7 mouse cellular contexts compared by ENCODE assay signal in the genomic region with DNA sequence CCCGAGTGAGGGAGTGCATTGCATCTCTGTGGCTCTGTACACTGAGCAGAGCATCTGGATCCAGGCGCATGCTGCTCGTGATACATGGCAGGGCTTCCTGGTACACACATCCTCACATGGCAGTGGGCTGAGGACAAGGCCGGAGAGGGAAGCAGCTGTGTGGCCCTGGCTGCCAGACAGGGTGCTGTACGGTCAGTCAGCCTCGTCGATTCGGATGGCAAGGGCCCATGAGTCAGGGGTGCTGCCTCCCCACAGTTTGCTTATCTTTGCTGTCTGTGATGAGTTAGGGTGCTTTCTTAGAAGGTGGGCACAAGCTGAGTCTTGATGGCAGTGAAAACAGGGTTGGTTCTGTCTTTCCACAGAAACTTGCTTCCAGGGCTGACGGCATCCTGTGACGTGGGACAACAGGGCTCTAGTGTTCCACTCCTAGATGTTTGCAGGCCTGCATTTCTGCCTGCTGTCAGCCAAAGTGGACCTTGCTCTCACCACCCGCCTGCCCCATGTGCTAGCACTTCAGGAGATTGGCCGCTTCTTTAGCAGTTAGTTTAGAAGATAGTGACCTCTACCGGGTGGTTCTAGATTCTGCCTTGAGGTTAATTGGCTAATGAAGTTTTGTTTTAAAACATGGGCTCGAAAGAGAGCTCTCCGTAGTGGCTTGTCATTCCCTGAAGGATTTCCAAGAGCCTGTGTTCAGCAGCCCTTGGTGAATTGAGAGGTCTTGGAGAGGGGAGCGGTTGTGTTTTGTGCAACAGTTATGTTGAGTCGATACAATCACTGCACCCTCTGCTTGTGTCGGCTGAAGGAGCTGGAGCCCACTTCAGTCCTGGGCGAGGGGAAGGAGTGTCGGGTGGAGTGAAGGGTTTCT. TPM values are rescaled to one million over a fixed set of nuclear protein-coding genes. Genes with fewer than 3 reads are reported as not detected.
A peak's percentile ranks its signal among the peaks of the same experiment; 100 is the strongest.
DNase-seq lines count a peak whose midpoint lies in the region; ATAC-seq and TF ChIP-seq lines count a peak whose summit lies in the region.

No protein-coding gene starts in this region.

- no peak overlapping the region; the same call in 1 of the 2 replicates for H3K9ac ChIP-seq in heart, adult 2 months (ENCODE audit: low read depth, low read length)
- H3K9ac ChIP-seq in heart, embryonic 15.5 days: no peak overlapping the region
- H3K9ac ChIP-seq in kidney, embryonic 15.5 days: no peak overlapping the region
- no peak overlapping the region for H3K9ac ChIP-seq in lung, postnatal 0 days (replicated peaks; ENCODE audit: low read depth)
- no peak overlapping the region for H3K9ac ChIP-seq in midbrain, embryonic 11.5 days (ENCODE audit: low read length)

- WGBS in heart, adult 2 months: 64% methylated on average over 20 of the region's 20 CpGs
- WGBS in heart, embryonic 15.5 days: 67% methylated on average over 20 of the region's 20 CpGs
- 86% methylated on average over 20 of the region's 20 CpGs for WGBS in kidney, embryonic 15.5 days
- WGBS in lung, postnatal 0 days: 65% methylated on average over 20 of the region's 20 CpGs
- WGBS in midbrain, embryonic 11.5 days: 91% methylated on average over 20 of the region's 20 CpGs

- no peak for ATAC-seq in heart, embryonic 15.5 days (replicated peaks; ENCODE audit: insufficient number of reproducible peaks, insufficient read depth, low FRiP score, low read depth)
- 0 out of 2 replicates have a peak, but pooled peaks have one; percentile 38 for ATAC-seq in kidney, embryonic 15.5 days (replicated peaks; ENCODE audit: low FRiP score)
- ATAC-seq in lung, postnatal 0 days: peak; percentile 88
- ATAC-seq in midbrain, embryonic 11.5 days (ENCODE audit: low FRiP score): no peak

- peak overlapping the region; percentile 60 for H3K27ac ChIP-seq in heart, adult 2 months
- H3K27ac ChIP-seq in heart, embryonic 15.5 days: peak overlapping the region; percentile 45; the same call in 1 of the 2 replicates
- no peak overlapping the region for H3K27ac ChIP-seq in kidney, embryonic 15.5 days
- H3K27ac ChIP-seq in lung, postnatal 0 days (ENCODE audit: low read length): no peak overlapping the region
- H3K27ac ChIP-seq in midbrain, embryonic 11.5 days (ENCODE audit: low read depth, low read length): no peak overlapping the region

- no peaks in the 10 kb centered on the region; the same call in none of the 2 replicates for H3K36me3 ChIP-seq in heart, adult 2 months (ENCODE audit: control insufficient read depth, insufficient read depth, low read length)
- H3K36me3 ChIP-seq in heart, embryonic 15.5 days: peaks cover 19% of the 10 kb centered on the region
- peaks cover 73% of the 10 kb centered on the region for H3K36me3 ChIP-seq in kidney, embryonic 15.5 days
- H3K36me3 ChIP-seq in lung, postnatal 0 days (ENCODE audit: insufficient read depth, low read length): no peaks in the 10 kb centered on the region
- peaks cover 6% of the 10 kb centered on the region; the same call in 1 of the 2 replicates for H3K36me3 ChIP-seq in midbrain, embryonic 11.5 days (ENCODE audit: control insufficient read depth, insufficient read depth, low read length)

- peak; percentile 67 for TF ChIP-seq CTCF in heart, adult 2 months (IDR thresholded peaks at IDR 0.05)
- peak; percentile 64 for TF ChIP-seq CTCF in lung, postnatal 0 days (IDR thresholded peaks at IDR 0.05)

- peak in 1 of 2 experiments; percentile 32 for DNase-seq in heart, adult 2 months
- no peak for DNase-seq in heart, adult 8-10 months (ENCODE audit: low spot score)
- peak; percentile 86 for DNase-seq in lung, postnatal 0 days (ENCODE audit: low spot score)
- DNase-seq in left cerebral cortex, postnatal 4 days: no peak
- no peak for DNase-seq in midbrain, embryonic 11.5 days (ENCODE audit: low spot score, missing footprints)

- H3K4me2 ChIP-seq in heart, embryonic 15.5 days: no peak overlapping the region
- no peak overlapping the region for H3K4me2 ChIP-seq in kidney, embryonic 15.5 days
- no peak overlapping the region for H3K4me2 ChIP-seq in lung, postnatal 0 days (replicated peaks; ENCODE audit: low read depth, low read length)
- H3K4me2 ChIP-seq in midbrain, embryonic 11.5 days: no peak overlapping the region

- TF ChIP-seq EP300 in heart, adult 2 months (IDR thresholded peaks at IDR 0.05; ENCODE audit: insufficient read depth, low read depth, low read length): 0 out of 2 replicates have a peak, but pooled peaks have one; percentile 53
- 0 out of 2 replicates have a peak, but pooled peaks have one; percentile 23 for TF ChIP-seq EP300 in lung, postnatal 0 days (IDR thresholded peaks at IDR 0.05)

- no peaks in the 10 kb centered on the region for H3K9me3 ChIP-seq in heart, embryonic 15.5 days (replicated peaks)
- H3K9me3 ChIP-seq in kidney, embryonic 15.5 days (replicated peaks): no peaks in the 10 kb centered on the region
- no peaks in the 10 kb centered on the region for H3K9me3 ChIP-seq in lung, postnatal 0 days (ENCODE audit: low read length)
- H3K9me3 ChIP-seq in midbrain, embryonic 11.5 days (ENCODE audit: control insufficient read depth, low read length): no peaks in the 10 kb centered on the region

- no peak for TF ChIP-seq POLR2A in heart, adult 2 months (IDR thresholded peaks at IDR 0.05; ENCODE audit: insufficient read depth, low read depth, low read length)

- intact Hi-C loops in heart, adult 2 months (cut with DNase I): loop anchor here (1.0 to 5.0 kb wide), 4 partner anchors 26 to 549 kb away; no protein-coding TSS in a partner anchor
- intact Hi-C loops in left cerebral cortex, postnatal 4 days (cut with DNase I): no loop called here

- H3K4me1 ChIP-seq in heart, adult 2 months (ENCODE audit: control insufficient read depth, insufficient read depth, low read length): peaks cover 25% of the 10 kb centered on the region
- H3K4me1 ChIP-seq in heart, embryonic 15.5 days (replicated peaks): peaks cover 50% of the 10 kb centered on the region
- H3K4me1 ChIP-seq in kidney, embryonic 15.5 days: peaks cover 19% of the 10 kb centered on the region
- no peaks in the 10 kb centered on the region for H3K4me1 ChIP-seq in lung, postnatal 0 days (ENCODE audit: insufficient read depth, low read depth, low read length)
- no peaks in the 10 kb centered on the region for H3K4me1 ChIP-seq in midbrain, embryonic 11.5 days (ENCODE audit: control insufficient read depth, insufficient read depth, low read length)

- no peaks in the 10 kb centered on the region for H3K79me2 ChIP-seq in heart, adult 2 months (replicated peaks; ENCODE audit: control insufficient read depth, insufficient read depth, low read length)

- no peaks in the 10 kb centered on the region for H3K27me3 ChIP-seq in heart, adult 2 months (ENCODE audit: control insufficient read depth, insufficient read depth, low read length)
- no peaks in the 10 kb centered on the region for H3K27me3 ChIP-seq in heart, embryonic 15.5 days
- H3K27me3 ChIP-seq in kidney, embryonic 15.5 days: no peaks in the 10 kb centered on the region
- H3K27me3 ChIP-seq in lung, postnatal 0 days (replicated peaks; ENCODE audit: insufficient read depth, low read length): no peaks in the 10 kb centered on the region
- no peaks in the 10 kb centered on the region for H3K27me3 ChIP-seq in midbrain, embryonic 11.5 days (ENCODE audit: control insufficient read depth, insufficient read depth, low read length)

- H3K4me3 ChIP-seq in heart, adult 2 months: no peak overlapping the region
- no peak overlapping the region for H3K4me3 ChIP-seq in heart, embryonic 15.5 days
- no peak overlapping the region for H3K4me3 ChIP-seq in kidney, embryonic 15.5 days (replicated peaks)
- H3K4me3 ChIP-seq in lung, postnatal 0 days (ENCODE audit: low read depth, low read length): no peak overlapping the region
- H3K4me3 ChIP-seq in midbrain, embryonic 11.5 days (ENCODE audit: low read depth, low read length): no peak overlapping the region

RNA-seq across cellular contexts. Expression of a gene that starts 35.4 kb away (rescaled TPM):
- 10 to 100 TPM; 28.5 to 38.6 TPM for total RNA-seq in heart, adult 2 months (2021)
- 10.1 and 24.0 TPM in 2 replicates for polyA plus RNA-seq in heart, adult 2 months (2012; rRNA removed)
- total RNA-seq in heart, adult 8-10 months (2022): 10 to 100 TPM; 26.5 to 40.1 (median 28.9) TPM
- polyA plus RNA-seq in heart, embryonic 15.5 days (2015; fragmentation: Nextera tagmentation; extraction: Ambion mirVana): 15.9 and 16.0 TPM in 2 replicates
- 22.1 and 22.8 TPM in 2 replicates for polyA plus RNA-seq in kidney, embryonic 15.5 days (2015; fragmentation: Nextera tagmentation; extraction: Ambion mirVana)
- 6.0 and 7.7 TPM in 2 replicates for polyA plus RNA-seq in lung, postnatal 0 days (2015; fragmentation: Nextera tagmentation; extraction: Ambion mirVana)
- total RNA-seq in left cerebral cortex, postnatal 4 days (2021): 10 to 100 TPM; 29.0 to 29.4 TPM
- 17.1 and 20.2 TPM in 2 replicates for polyA plus RNA-seq in midbrain, embryonic 11.5 days (2014; fragmentation: Nextera tagmentation; extraction: Ambion mirVana)

Comparison
In these comparisons a context has a peak if more than half of its experiments do, and no peak if none do; other contexts are left out.
1. H3K27ac ChIP-seq: peak in heart, adult 2 months (single experiment) and heart, embryonic 15.5 days (single experiment); none in kidney, embryonic 15.5 days (single experiment), lung, postnatal 0 days (single experiment) and midbrain, embryonic 11.5 days (single experiment).
2. ATAC-seq: peak in kidney, embryonic 15.5 days (single experiment) and lung, postnatal 0 days (single experiment); none in heart, embryonic 15.5 days (single experiment) and midbrain, embryonic 11.5 days (single experiment).